Mouse (Mus musculus): ENCODE measurements around the gene Pafah2. TPM values are rescaled to one million over a fixed set of nuclear protein-coding genes. Genes with fewer than 3 reads are reported as not detected.

The Pafah2 gene
- total and polyA plus RNA-seq, 2 experiments from 2014 or later: 7.2 to 16.3 TPM

- H3K9ac ChIP-seq (replicated peaks; ENCODE audit: low read depth, low read length): no peak overlapping the region
- no peak overlapping the region for H3K4me3 ChIP-seq (ENCODE audit: low read depth, low read length)
- ATAC-seq (ENCODE audit: insufficient read depth, low read depth) (no peak), DNase-seq (ENCODE audit: low spot score) (no peak)
- no peak overlapping the region for H3K4me2 ChIP-seq (ENCODE audit: low read depth, low read length)
- 89% methylated on average over 7 of the region's 7 CpGs for WGBS
- TF ChIP-seq EP300 (IDR thresholded peaks at IDR 0.05; ENCODE audit: low read depth) (no peak), CTCF (IDR thresholded peaks at IDR 0.05; ENCODE audit: low read depth) (no peak)
- H3K4me1 ChIP-seq (ENCODE audit: control insufficient read depth, insufficient read depth): no peaks in the 10 kb centered on the region
- peaks cover 26% of the 10 kb centered on the region for H3K36me3 ChIP-seq (replicated peaks; ENCODE audit: control insufficient read depth, insufficient read depth, low read length)
- no peaks in the 10 kb centered on the region for H3K9me3 ChIP-seq (replicated peaks; ENCODE audit: control insufficient read depth, low read length)
- no peak overlapping the region for H3K27ac ChIP-seq (ENCODE audit: low read depth)
- no peaks in the 10 kb centered on the region for H3K27me3 ChIP-seq (ENCODE audit: control insufficient read depth, insufficient read depth, low read length)
These were observed 27.8 kb downstream of the Pafah2 start for GRCm38 (mm10) chr4:134423949-134424348.

GRCm38 (mm10) chr4:134425088-134425487, 29.0 kb downstream of the Pafah2 start:
- WGBS: 61% methylated on average over 7 of the region's 7 CpGs
- Histone ChIP-seq H3K9ac (replicated peaks; ENCODE audit: low read depth, low read length) (no peak overlapping the region), H3K4me1 (ENCODE audit: control insufficient read depth, insufficient read depth) (no peaks in the 10 kb centered on the region), H3K9me3 (replicated peaks; ENCODE audit: control insufficient read depth, low read length) (no peaks in the 10 kb centered on the region), H3K27me3 (ENCODE audit: control insufficient read depth, insufficient read depth, low read length) (no peaks in the 10 kb centered on the region), H3K36me3 (replicated peaks; ENCODE audit: control insufficient read depth, insufficient read depth, low read length) (peaks cover 26% of the 10 kb centered on the region), H3K4me3 (ENCODE audit: low read depth, low read length) (no peak overlapping the region), H3K27ac (ENCODE audit: low read depth) (no peak overlapping the region), H3K4me2 (ENCODE audit: low read depth, low read length) (no peak overlapping the region)
- ATAC-seq (ENCODE audit: insufficient read depth, low read depth) (no peak), DNase-seq (ENCODE audit: low spot score) (no peak)
- TF ChIP-seq CTCF (IDR thresholded peaks at IDR 0.05; ENCODE audit: low read depth) (no peak), EP300 (IDR thresholded peaks at IDR 0.05; ENCODE audit: low read depth) (no peak)

- TF ChIP-seq CTCF (IDR thresholded peaks at IDR 0.05; ENCODE audit: low read depth) (no peak), EP300 (IDR thresholded peaks at IDR 0.05; ENCODE audit: low read depth) (no peak)
- Histone ChIP-seq H3K27me3 (ENCODE audit: control insufficient read depth, insufficient read depth, low read length) (no peaks in the 10 kb centered on the region), H3K4me1 (ENCODE audit: control insufficient read depth, insufficient read depth) (no peaks in the 10 kb centered on the region), H3K27ac (ENCODE audit: low read depth) (no peak overlapping the region), H3K9ac (replicated peaks; ENCODE audit: low read depth, low read length) (no peak overlapping the region), H3K36me3 (replicated peaks; ENCODE audit: control insufficient read depth, insufficient read depth, low read length) (0 out of 2 replicates have a peak, but pooled peaks cover 6% of the 10 kb centered on the region), H3K4me2 (ENCODE audit: low read depth, low read length) (no peak overlapping the region), H3K4me3 (ENCODE audit: low read depth, low read length) (no peak overlapping the region), H3K9me3 (replicated peaks; ENCODE audit: control insufficient read depth, low read length) (no peaks in the 10 kb centered on the region)
- WGBS: 45% methylated on average over 23 of the region's 23 CpGs
- DNase-seq (ENCODE audit: low spot score) (no peak), ATAC-seq (ENCODE audit: insufficient read depth, low read depth) (no peak)
These were observed 34.4 kb downstream of the Pafah2 start for GRCm38 (mm10) chr4:134430381-134431004.

GRCm38 (mm10) chr4:134432686-134433360, 36.7 kb downstream of the Pafah2 start:
- no peak for DNase-seq (ENCODE audit: low spot score)
- 75% methylated on average over 15 of the region's 15 CpGs for WGBS
- no peak for TF ChIP-seq CTCF (IDR thresholded peaks at IDR 0.05; ENCODE audit: low read depth)
- no peak for TF ChIP-seq EP300 (IDR thresholded peaks at IDR 0.05; ENCODE audit: low read depth)
- no peak for ATAC-seq (ENCODE audit: insufficient read depth, low read depth)
- Histone ChIP-seq H3K9me3 (replicated peaks; ENCODE audit: control insufficient read depth, low read length) (no peaks in the 10 kb centered on the region), H3K4me3 (ENCODE audit: low read depth, low read length) (no peak overlapping the region), H3K4me2 (ENCODE audit: low read depth, low read length) (no peak overlapping the region), H3K36me3 (replicated peaks; ENCODE audit: control insufficient read depth, insufficient read depth, low read length) (no peaks in the 10 kb centered on the region), H3K4me1 (ENCODE audit: control insufficient read depth, insufficient read depth) (no peaks in the 10 kb centered on the region), H3K9ac (replicated peaks; ENCODE audit: low read depth, low read length) (no peak overlapping the region), H3K27me3 (ENCODE audit: control insufficient read depth, insufficient read depth, low read length) (no peaks in the 10 kb centered on the region), H3K27ac (ENCODE audit: low read depth) (no peak overlapping the region)

GRCm38 (mm10) chr4:134436185-134436584, 40.1 kb downstream of the Pafah2 start:
- H3K9me3 ChIP-seq (replicated peaks; ENCODE audit: control insufficient read depth, low read length): no peaks in the 10 kb centered on the region

More at GRCm38 (mm10) chr4:134436185-134436584, 40.1 kb downstream of the Pafah2 start:
- no peak overlapping the region for H3K27ac ChIP-seq (ENCODE audit: low read depth)
- no peaks in the 10 kb centered on the region for H3K27me3 ChIP-seq (ENCODE audit: control insufficient read depth, insufficient read depth, low read length)
- DNase-seq (ENCODE audit: low spot score) (no peak), ATAC-seq (ENCODE audit: insufficient read depth, low read depth) (no peak)
- 52% methylated on average over 7 of the region's 7 CpGs for WGBS
- no peak overlapping the region for H3K4me2 ChIP-seq (ENCODE audit: low read depth, low read length)
- H3K4me1 ChIP-seq (ENCODE audit: control insufficient read depth, insufficient read depth): no peaks in the 10 kb centered on the region
- H3K36me3 ChIP-seq (replicated peaks; ENCODE audit: control insufficient read depth, insufficient read depth, low read length): no peaks in the 10 kb centered on the region
- no peak overlapping the region for H3K9ac ChIP-seq (replicated peaks; ENCODE audit: low read depth, low read length)
- TF ChIP-seq CTCF (IDR thresholded peaks at IDR 0.05; ENCODE audit: low read depth): no peak
- TF ChIP-seq EP300 (IDR thresholded peaks at IDR 0.05; ENCODE audit: low read depth): no peak
- no peak overlapping the region for H3K4me3 ChIP-seq (ENCODE audit: low read depth, low read length)
